Mouse (Mus musculus): Measurements from ENCODE around the gene Trank1.

Trank1 gene

GRCm38 (mm10) chr9:111381056-111382025 is 69.8 kb downstream of the Trank1 start:
- no peak for DNase-seq (ENCODE audit: low read depth, low spot score)

DNA sequence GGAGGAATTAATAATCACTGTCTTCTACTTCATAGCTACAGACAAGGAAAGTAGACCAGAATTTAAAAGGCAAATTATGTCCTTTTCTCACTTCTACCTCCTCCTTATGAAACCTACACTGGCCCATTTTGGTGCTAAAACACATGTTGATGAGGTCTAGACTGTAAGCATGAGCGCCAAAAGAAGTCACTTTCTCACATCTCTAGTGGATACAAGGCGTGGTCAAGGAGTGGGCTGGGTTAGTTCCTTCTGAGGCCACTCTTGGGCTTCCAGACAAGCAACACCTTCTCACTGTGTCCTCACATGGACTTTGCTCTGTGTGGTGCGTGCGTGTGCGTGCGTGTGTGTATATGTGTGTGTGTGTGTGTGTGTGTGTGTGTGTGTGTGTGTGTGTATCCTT is 70.9 kb downstream of the Trank1 start:
- DNase-seq (ENCODE audit: low read depth, low spot score), result peak; percentile 63

- no peak for DNase-seq (ENCODE audit: low read depth, low spot score)
Measured at GRCm38 (mm10) chr9:111383046-111383445, 71.5 kb downstream of the Trank1 start.

DNA sequence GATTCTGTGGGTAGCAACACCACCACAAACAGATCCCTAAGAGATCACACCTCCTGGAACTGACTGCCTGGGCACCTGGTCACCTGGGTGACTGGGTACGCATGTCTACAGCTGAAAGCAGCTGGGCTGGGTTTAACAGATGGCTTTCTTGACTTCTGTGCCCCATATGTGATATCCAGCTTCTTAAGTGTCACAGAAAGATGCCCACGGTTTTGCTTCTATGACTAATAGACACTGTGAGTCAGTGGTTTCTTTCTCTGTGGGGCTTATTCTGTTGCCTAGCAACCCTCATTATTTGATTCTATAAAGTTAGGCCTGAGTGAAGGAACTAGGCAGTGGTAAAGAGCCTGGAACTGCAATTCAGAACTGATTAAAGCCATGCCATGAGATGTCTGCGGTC is 72.2 kb downstream of the Trank1 start:
- DNase-seq (ENCODE audit: low read depth, low spot score), result peak; percentile 84

DNA sequence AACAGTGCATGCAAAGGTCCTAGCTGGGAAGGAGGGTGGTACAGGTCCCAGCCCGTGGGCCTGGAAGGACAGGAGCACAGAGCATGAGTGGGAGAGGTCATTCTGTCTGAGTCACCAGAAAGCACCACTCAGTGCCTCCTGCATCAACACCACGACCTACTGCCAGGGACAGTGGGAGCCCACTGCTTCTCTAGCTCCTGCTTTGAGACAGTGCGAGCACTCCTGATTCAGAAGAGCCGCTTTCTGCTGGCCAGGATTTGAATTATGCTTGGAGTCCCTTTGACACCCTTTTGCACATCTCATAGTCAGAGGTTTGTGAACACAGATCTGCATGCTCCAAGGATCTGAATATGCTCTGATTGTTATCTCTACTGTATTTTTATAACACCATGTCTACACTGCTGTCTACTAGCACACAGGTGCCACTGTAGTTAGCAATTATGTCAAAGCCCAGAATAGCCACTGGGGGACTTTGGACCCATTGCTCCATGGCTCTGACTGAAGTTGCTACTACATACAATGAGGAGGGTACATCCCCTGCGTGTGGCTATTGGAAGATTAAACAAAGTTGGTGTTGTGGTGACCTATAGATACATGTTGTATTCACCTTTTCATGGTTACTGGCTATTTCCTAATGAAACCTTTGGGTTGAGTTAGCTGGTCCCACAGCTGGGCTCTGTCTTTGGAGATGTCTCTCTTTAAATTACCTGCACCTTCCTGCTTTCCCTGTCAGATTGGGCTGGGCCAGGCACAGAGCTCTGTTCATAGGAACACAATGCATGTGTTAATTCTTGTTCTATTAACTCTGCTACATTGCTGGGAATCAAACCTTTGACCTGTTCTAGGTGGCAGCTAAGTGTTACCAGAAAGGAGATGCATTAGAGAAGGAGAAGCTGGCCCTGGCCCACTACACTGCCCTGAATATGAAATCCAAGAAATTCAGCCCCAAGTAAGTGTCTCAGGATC is 74.3 kb downstream of the Trank1 start:
- DNase-seq (ENCODE audit: low read depth, low spot score), result no peak

GRCm38 (mm10) chr9:111386569-111386968 is 75.0 kb downstream of the Trank1 start:
- no peak for DNase-seq (ENCODE audit: low read depth, low spot score)

DNA sequence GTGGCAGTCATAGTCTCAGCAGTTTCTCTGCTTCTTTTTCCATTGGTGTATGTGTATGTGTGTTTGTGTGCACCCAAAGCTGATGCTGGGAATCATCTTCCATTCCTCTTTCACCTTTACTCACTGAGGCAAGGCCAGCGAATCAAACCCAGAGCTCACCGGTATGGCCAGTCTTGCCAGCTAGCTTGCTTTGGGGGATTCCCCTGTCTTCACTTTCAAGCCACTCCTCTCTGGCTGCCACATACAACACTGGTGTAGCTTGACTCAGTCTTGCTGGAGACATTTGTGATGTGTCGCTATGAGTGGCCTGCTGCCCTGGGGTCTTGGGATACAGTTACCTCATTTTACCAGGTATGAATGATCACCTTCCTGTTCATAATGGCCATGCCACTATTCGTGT is 76.0 kb downstream of the Trank1 start:
- DNase-seq (ENCODE audit: low read depth, low spot score), result no peak

- DNase-seq (ENCODE audit: low read depth, low spot score), result no peak
Measured at GRCm38 (mm10) chr9:111390016-111390415, 78.5 kb downstream of the Trank1 start.

DNA sequence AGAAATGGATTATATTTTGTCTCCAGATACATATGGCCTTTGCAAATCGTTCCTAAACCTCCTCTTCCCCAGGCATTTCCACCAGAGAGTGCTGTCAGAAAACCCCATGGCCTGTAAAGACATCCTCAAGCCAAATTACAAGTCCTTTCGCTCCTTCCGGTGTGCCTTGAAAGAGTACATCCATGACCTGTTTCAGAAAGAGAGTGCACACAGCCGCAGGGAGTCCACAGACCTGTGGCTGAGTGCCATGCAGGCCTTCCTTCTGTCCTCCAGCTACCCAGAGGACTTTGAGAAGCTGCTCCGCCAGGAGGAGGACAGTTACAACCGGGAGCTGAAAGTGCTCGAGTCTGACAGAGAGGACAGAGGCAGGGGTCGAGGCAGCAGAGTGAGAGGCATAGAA is 79.5 kb downstream of the Trank1 start:
- DNase-seq (ENCODE audit: low read depth, low spot score), result no peak

- DNase-seq (ENCODE audit: low read depth, low spot score), result no peak
Measured at GRCm38 (mm10) chr9:111391926-111392442, 80.4 kb downstream of the Trank1 start.

- DNase-seq (ENCODE audit: low read depth, low spot score), result no peak
Measured at GRCm38 (mm10) chr9:111395265-111395664, 83.7 kb downstream of the Trank1 start.

DNA sequence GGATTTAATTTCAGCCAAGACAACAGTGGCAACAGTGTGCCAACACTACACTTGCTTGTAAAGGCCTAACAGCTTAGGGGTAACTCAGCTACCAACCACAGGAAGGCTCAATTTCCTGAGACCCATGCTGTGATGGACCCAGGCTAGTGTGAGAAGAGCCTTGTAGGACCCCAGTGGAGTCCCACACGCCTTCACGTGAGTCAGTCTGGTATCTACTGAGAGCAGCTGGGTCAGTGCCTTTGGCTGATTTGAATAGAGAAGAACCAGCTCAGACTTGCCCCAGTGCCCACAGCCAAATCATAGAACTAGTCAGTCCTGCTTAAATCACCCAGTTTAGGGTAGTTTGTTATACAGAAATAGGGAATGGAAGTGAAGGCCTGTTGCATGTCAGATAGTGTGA is 86.5 kb downstream of the Trank1 start:
- no peak for DNase-seq (ENCODE audit: low read depth, low spot score)

- DNase-seq (ENCODE audit: low read depth, low spot score), result no peak
Measured at GRCm38 (mm10) chr9:111400089-111400488, 88.5 kb downstream of the Trank1 start.

DNA sequence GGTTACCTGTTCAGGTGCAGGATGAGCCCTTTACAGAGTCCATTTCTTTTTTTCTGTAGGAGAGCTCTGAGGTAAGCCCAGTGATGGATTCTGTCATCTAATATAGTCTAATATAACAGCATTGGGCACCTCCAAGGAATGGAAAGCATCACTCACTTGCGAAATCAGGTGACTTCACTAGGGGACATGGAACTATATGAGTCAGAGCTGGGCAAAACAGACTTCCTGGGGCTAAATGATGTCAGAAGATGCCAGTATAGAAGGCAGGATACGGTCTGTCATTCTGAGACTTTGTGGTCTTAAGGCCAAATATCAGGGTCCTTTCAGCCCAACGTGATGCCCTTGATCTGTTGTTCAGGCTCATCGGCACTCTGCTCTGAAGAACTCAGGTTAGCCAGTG is 91.6 kb downstream of the Trank1 start:
- no peak for DNase-seq (ENCODE audit: low read depth, low spot score)

- no peak for DNase-seq (ENCODE audit: low read depth, low spot score)
Measured at GRCm38 (mm10) chr9:111404346-111405079, 93.0 kb downstream of the Trank1 start.

- no peak for DNase-seq (ENCODE audit: low read depth, low spot score)
Measured at GRCm38 (mm10) chr9:111405080-111405428, 93.5 kb downstream of the Trank1 start.

GRCm38 (mm10) chr9:111408012-111408411 is 96.5 kb downstream of the Trank1 start:
- no peak for DNase-seq (ENCODE audit: low read depth, low spot score)

DNA sequence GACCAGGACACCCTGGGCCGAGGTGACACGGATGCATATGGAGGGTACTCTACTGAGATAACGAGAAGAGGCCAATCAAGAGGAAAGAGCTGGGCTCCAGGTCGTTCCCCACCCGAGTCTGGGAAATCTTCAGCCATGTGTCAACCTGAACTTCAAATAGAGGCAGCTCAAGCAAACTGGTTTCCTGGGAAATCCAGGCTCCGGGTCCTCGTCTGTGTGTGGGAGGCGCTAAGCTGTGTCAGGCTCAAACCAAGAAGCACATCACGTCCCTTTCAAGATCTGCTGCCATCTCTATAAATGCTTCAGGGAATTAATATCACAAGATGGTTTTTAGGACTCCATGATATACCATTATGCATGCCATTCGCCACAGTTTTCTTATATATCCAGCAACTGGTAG is 96.9 kb downstream of the Trank1 start:
- peak; percentile 57 for DNase-seq (ENCODE audit: low read depth, low spot score)

- peak; percentile 78 for DNase-seq (ENCODE audit: low read depth, low spot score)
Measured at GRCm38 (mm10) chr9:111412471-111413160, 101.1 kb downstream of the Trank1 start.

- no peak for DNase-seq (ENCODE audit: low read depth, low spot score)
Measured at GRCm38 (mm10) chr9:111421862-111422261, 110.3 kb downstream of the Trank1 start.

DNA sequence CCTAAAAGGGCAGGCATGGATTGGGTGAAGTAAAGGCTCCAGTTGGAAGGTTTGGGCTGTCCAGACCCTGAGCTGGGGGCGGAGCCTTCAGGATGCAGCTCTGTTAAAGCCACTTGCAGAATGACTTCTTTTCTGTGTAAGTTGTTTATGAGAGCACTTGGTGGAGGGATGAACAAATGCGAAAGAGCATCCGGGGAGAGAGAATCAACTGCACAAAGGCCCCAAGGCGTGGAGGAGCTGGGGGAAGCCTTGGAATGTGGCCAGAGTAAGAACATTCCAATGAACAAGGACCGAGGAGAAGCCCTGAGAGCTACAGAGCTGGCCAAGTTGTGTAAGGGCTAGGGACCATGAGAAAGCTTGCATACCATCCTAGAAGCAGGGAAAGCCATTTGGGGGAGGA is 111.0 kb downstream of the Trank1 start:
- DNase-seq (ENCODE audit: low read depth, low spot score), result no peak
